Mouse (Mus musculus): ENCODE results near the gene Trim7.

DNA sequence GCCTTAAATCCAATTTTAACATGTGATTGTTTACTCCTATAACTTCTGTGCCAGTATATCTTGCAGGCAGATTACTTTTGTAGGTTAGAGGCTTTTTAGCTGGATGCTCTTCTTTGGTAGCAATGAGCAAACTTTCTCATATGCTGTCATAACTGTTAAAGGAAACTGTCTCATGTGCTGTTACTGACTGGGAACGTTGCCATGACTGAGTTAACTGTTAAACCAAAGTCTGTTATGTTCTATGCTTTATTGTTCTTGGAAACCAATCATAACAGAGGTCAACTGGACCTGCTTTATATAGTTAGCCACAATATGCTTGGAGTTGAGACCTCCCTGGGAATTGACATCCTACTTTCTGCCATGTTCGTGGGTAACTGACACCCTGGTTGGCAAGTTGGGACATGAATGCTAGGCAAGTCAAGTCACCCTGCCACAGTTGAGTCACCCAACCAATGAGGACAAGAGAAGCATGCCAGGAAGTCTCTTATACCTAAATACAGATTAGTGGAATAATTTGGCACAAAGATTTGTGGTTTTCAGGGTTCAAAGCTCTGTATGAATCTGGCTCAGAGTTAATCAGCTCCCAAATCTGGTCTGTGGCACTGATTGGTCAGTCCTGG is 73.0 kb downstream of the Trim7 start:
- no peak for TF ChIP-seq POLR2A (IDR thresholded peaks at IDR 0.05; ENCODE audit: borderline replicate concordance, extremely low read depth, low read depth, low read length)
- TF ChIP-seq CTCF (IDR thresholded peaks at IDR 0.05; ENCODE audit: insufficient read depth, low read length) = no peak
